Mouse (Mus musculus) forebrain, embryonic 12.5 days (tissue): ENCODE measurements at regions not wholly inside any gene's neighbourhood (a gene's known extent, or its start where the extent isn't known, plus 50 kb on each side); places are given as distances from the start of the nearest gene placed in this dataset.

Experiments used
- ATAC-seq: fragments of 200-750 bp; cut with Nextera tagmentation; 2 replicates; pipeline ENCODE4 v1.8.0; 2017; ENCODE audit warnings: moderate TSS enrichment; ENCODE audit not compliant: low FRiP score
- H3K27ac ChIP-seq: fragments of 300-500 bp; sonication (generic); 2 replicates; pipeline ENCODE4 v1.5.1; 2016; ENCODE audit warnings: mild to moderate bottlenecking
- H3K27me3 ChIP-seq: fragments of 300-500 bp; sonication (generic); 2 replicates; pipeline ENCODE4 v1.6.1; 2016; ENCODE audit warnings: mild to moderate bottlenecking
- H3K36me3 ChIP-seq: fragments of 300-500 bp; sonication (generic); replicated peaks from 2 replicates; pipeline ENCODE4 v1.6.1; 2016; ENCODE audit warnings: mild to moderate bottlenecking
- H3K4me1 ChIP-seq: fragments of 300-500 bp; sonication (generic); 2 replicates; pipeline ENCODE4 v1.6.1; 2016
- H3K4me2 ChIP-seq: fragments of 300-500 bp; sonication (generic); 2 replicates; pipeline ENCODE4 v1.6.1; 2016; ENCODE audit warnings: mild to moderate bottlenecking, moderate library complexity
- H3K4me3 ChIP-seq: fragments of 300-500 bp; sonication (generic); replicated peaks from 2 replicates; pipeline ENCODE4 v1.5.1; 2016; ENCODE audit warnings: mild to moderate bottlenecking
- H3K9ac ChIP-seq: fragments of 300-500 bp; sonication (generic); 2 replicates; pipeline ENCODE4 v1.6.1; 2016; ENCODE audit warnings: mild to moderate bottlenecking
- H3K9me3 ChIP-seq: fragments of 300-500 bp; sonication (generic); 2 replicates; pipeline ENCODE4 v1.6.1; 2016
- WGBS: fragments of 180-500 bp; shearing (Covaris S2); methylation state at CpG from one replicate; pipeline ENCODE4 v1.1.7; 2016; 5-methylcytosine and 5-hydroxymethylcytosine counted together

GRCm38 (mm10) chr4:56528571-56528970, 211.3 kb upstream of the Gm26657 start:
- WGBS, result 87% methylated on average over 2 of the region's 2 CpGs
- no peak overlapping the region for H3K27ac ChIP-seq
- no peak overlapping the region for H3K4me3 ChIP-seq
- H3K4me2 ChIP-seq, result no peak overlapping the region
- H3K36me3 ChIP-seq, result no peaks in the 10 kb centered on the region
- H3K27me3 ChIP-seq, result no peaks in the 10 kb centered on the region
- no peak for ATAC-seq
- H3K9ac ChIP-seq, result no peak overlapping the region
- no peaks in the 10 kb centered on the region for H3K9me3 ChIP-seq
- no peaks in the 10 kb centered on the region for H3K4me1 ChIP-seq

DNA sequence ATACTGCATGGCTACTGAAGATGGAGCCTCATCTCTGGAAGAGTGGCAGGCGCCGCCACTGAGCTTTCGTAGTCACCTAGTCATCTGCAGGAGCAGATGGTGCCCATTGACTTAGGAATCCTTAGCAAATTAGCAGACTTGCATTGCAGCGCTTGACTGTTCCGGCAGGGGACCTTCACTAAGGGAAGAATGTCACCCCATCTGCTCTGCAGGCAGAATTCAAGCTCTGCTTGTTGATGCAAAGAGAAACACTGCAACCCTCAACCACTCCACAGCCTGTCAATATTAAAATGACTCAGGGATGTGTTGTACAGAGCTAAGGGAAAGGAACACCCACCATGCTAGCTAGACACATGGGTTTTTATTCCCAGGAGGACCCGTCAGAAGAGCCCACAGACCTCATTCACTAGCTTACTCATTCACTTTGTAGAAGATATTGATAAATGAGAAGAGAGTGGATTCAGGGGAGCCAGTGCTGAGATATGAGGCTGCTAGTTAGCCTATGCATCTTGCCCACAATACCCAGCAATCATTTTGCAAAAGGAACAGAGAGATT, 215.4 kb upstream of the Gm26657 start:
- no peak overlapping the region for H3K4me3 ChIP-seq
- no peaks in the 10 kb centered on the region for H3K9me3 ChIP-seq
- whole genome bisulfite sequencing, result 75% methylated on average over 6 of the region's 6 CpGs
- no peak overlapping the region for H3K4me2 ChIP-seq
- ATAC-seq, result no peak
- H3K9ac ChIP-seq, result no peak overlapping the region
- H3K27ac ChIP-seq, result no peak overlapping the region
- H3K36me3 ChIP-seq, result no peaks in the 10 kb centered on the region
- no peaks in the 10 kb centered on the region for H3K4me1 ChIP-seq
- no peaks in the 10 kb centered on the region for H3K27me3 ChIP-seq

GRCm38 (mm10) chr4:56507770-56508169, 232.1 kb upstream of the Gm26657 start:
- WGBS, result 94% methylated on average over 4 of the region's 4 CpGs
- no peak overlapping the region for H3K4me2 ChIP-seq

DNA sequence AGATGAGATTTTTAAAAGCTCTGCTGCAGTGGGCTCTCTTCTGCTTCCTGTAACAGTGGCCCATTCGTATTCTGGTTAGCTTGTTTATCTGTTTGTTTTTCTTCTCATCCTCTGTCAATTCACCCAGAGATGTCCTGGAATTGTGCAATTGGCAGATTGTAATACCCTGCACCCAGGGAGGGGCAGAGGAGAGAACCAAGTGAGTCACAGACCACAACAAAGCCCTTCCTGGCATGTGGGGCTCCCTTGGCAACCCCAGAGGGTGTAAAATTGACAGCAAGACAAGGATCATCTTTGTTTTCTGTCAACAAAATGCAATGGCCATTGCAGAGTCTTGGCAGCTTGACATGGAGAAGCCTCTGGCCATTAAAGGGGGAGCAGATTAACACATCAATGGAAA, 233.1 kb upstream of the Gm26657 start:
- Histone ChIP-seq H3K27me3 (no peaks in the 10 kb centered on the region), H3K4me3 (no peak overlapping the region), H3K4me2 (no peak overlapping the region), H3K36me3 (no peaks in the 10 kb centered on the region), H3K9ac (no peak overlapping the region), H3K4me1 (no peaks in the 10 kb centered on the region), H3K27ac (no peak overlapping the region), H3K9me3 (no peaks in the 10 kb centered on the region)
- WGBS, result 96% methylated on average over 1 of the region's 1 CpGs
- no peak for ATAC-seq

More at GRCm38 (mm10) chr4:56507770-56508169, 232.1 kb upstream of the Gm26657 start:
- Histone ChIP-seq H3K36me3 (no peaks in the 10 kb centered on the region), H3K27ac (no peak overlapping the region), H3K9ac (no peak overlapping the region), H3K9me3 (no peaks in the 10 kb centered on the region), H3K4me1 (no peaks in the 10 kb centered on the region), H3K4me3 (no peak overlapping the region), H3K27me3 (no peaks in the 10 kb centered on the region)
- no peak for ATAC-seq

- no peak for ATAC-seq
- Histone ChIP-seq H3K4me2 (no peak overlapping the region), H3K36me3 (no peaks in the 10 kb centered on the region), H3K9ac (no peak overlapping the region), H3K27me3 (no peaks in the 10 kb centered on the region), H3K27ac (no peak overlapping the region), H3K9me3 (no peaks in the 10 kb centered on the region), H3K4me1 (no peaks in the 10 kb centered on the region), H3K4me3 (no peak overlapping the region)
- 59% methylated on average over 1 of the region's 1 CpGs for WGBS
Measured at GRCm38 (mm10) chr4:56506067-56506466, 233.8 kb upstream of the Gm26657 start.

DNA sequence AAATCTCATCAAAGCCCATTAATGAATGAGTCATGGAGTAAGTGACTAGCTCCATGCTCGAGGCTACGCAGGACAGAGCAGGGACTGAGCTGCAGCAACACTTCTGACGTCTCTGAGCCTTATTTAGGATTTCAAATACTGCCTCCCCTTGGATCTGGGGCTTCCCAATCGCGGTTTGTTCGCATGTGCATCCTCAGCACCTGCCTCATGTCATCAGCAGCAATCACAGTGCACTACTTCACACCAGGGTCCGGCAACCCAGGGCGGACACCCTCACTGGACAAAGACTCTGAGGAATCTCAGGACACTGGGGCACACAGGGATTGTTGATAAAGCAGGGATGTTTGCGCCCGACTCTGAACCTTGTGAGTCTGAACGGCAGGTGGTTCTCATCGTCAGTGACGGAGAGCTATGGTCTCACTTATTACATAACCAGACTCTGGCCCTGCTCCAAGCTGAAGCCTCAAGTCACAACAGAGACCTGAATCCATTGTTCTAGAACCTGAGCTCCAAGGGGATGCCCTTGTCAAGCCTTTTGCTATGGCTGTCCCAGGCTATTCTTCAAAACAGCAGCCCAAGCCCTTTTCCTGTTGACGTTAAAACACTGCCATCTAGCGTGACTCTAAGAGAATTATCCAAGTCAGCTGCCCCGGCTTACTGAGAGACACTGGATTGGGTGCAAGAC, 247.2 kb upstream of the Gm26657 start:
- no peak overlapping the region for H3K27ac ChIP-seq
- H3K4me2 ChIP-seq, result 0 out of 2 replicates have a peak overlapping the region, but pooled peaks have one; percentile 0
- no peak overlapping the region for H3K9ac ChIP-seq
- 47% methylated on average over 16 of the region's 16 CpGs for WGBS
- H3K36me3 ChIP-seq, result no peaks in the 10 kb centered on the region
- 0 out of 2 replicates have a peak, but pooled peaks cover 4% of the 10 kb centered on the region for H3K4me1 ChIP-seq
- H3K27me3 ChIP-seq, result no peaks in the 10 kb centered on the region
- H3K9me3 ChIP-seq, result no peaks in the 10 kb centered on the region
- H3K4me3 ChIP-seq, result no peak overlapping the region
- ATAC-seq, result peak; percentile 83

DNA sequence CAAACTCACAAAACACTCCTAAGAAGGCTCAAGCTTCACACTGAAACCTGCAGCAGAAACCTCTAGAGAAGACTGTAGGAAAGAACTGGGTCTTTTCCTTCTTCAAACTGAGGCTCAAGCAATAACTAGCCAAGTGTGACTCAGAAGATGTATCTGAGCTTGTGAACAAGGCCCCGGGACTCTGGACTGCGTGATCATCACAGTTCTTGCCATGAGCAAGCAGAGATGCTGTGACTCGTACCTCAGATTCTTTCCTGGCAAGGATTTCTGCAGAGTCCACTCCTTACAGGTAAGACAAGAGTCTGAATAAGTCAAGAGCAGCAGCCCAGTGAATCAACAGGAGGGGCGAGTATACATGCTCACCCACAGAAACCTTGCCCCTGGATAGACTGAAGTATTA, 250.5 kb upstream of the Gm26657 start:
- Histone ChIP-seq H3K27me3 (no peaks in the 10 kb centered on the region), H3K4me3 (no peak overlapping the region), H3K36me3 (no peaks in the 10 kb centered on the region), H3K4me2 (no peak overlapping the region), H3K27ac (no peak overlapping the region), H3K9me3 (no peaks in the 10 kb centered on the region), H3K9ac (no peak overlapping the region), H3K4me1 (0 out of 2 replicates have a peak, but pooled peaks cover 4% of the 10 kb centered on the region)
- 87% methylated on average over 4 of the region's 4 CpGs for WGBS
- ATAC-seq, result no peak

GRCm38 (mm10) chr4:56483708-56484107, 256.2 kb upstream of the Gm26657 start:
- Histone ChIP-seq H3K4me3 (no peak overlapping the region), H3K27ac (no peak overlapping the region), H3K36me3 (no peaks in the 10 kb centered on the region), H3K27me3 (no peaks in the 10 kb centered on the region), H3K9ac (no peak overlapping the region), H3K4me1 (no peaks in the 10 kb centered on the region), H3K4me2 (no peak overlapping the region), H3K9me3 (no peaks in the 10 kb centered on the region)
- 88% methylated on average over 8 of the region's 8 CpGs for WGBS
- ATAC-seq, result no peak

DNA sequence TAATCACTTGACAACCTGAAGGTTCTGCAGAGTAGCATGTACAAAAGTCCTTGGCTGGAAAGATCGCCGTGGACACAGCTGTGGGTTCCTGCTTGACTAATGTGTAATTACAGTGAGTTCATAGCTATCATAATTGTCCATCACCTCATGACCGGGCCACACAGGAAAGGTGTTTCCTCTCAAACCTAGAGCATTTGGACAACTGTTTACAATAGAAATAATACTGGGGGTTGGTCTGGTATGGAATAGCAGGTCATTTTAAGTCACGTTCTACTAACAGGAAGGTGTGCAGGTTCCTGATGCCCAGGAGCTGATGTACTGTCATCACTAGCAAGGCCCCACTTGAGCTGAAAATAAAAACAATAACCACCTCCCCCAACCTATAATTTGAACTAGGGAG, 283.1 kb upstream of the Gm26657 start:
- 95% methylated on average over 4 of the region's 4 CpGs for WGBS
- H3K36me3 ChIP-seq, result no peaks in the 10 kb centered on the region
- H3K9me3 ChIP-seq, result no peaks in the 10 kb centered on the region
- H3K4me1 ChIP-seq, result no peaks in the 10 kb centered on the region
- no peak overlapping the region for H3K9ac ChIP-seq
- ATAC-seq, result no peak
- H3K27ac ChIP-seq, result no peak overlapping the region
- no peaks in the 10 kb centered on the region for H3K27me3 ChIP-seq
- H3K4me2 ChIP-seq, result no peak overlapping the region
- H3K4me3 ChIP-seq, result no peak overlapping the region

DNA sequence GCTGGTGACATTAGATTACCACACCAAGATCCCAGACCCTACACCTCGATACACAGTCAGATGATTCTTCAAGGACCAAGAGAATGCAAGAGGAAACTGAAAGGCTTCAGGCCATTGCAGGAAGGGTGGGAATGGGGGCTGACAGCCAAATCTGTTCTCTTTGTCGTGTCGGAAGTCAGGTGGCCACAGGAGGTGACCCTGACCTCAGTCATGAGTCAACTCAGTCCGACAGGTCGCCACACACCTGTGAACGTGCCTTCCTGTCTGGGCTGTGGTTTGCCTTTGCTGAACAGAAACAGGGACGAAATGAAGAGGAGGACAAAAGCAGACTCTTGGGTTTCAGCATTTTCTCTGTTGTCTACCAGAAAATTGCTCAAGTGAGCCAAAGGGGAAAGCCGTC, 318.3 kb upstream of the Gm26657 start:
- 82% methylated on average over 8 of the region's 8 CpGs for WGBS
- Histone ChIP-seq H3K4me3 (no peak overlapping the region), H3K9ac (no peak overlapping the region), H3K27ac (no peak overlapping the region), H3K9me3 (no peaks in the 10 kb centered on the region), H3K27me3 (no peaks in the 10 kb centered on the region), H3K36me3 (no peaks in the 10 kb centered on the region), H3K4me2 (no peak overlapping the region), H3K4me1 (no peaks in the 10 kb centered on the region)
- ATAC-seq, result no peak

DNA sequence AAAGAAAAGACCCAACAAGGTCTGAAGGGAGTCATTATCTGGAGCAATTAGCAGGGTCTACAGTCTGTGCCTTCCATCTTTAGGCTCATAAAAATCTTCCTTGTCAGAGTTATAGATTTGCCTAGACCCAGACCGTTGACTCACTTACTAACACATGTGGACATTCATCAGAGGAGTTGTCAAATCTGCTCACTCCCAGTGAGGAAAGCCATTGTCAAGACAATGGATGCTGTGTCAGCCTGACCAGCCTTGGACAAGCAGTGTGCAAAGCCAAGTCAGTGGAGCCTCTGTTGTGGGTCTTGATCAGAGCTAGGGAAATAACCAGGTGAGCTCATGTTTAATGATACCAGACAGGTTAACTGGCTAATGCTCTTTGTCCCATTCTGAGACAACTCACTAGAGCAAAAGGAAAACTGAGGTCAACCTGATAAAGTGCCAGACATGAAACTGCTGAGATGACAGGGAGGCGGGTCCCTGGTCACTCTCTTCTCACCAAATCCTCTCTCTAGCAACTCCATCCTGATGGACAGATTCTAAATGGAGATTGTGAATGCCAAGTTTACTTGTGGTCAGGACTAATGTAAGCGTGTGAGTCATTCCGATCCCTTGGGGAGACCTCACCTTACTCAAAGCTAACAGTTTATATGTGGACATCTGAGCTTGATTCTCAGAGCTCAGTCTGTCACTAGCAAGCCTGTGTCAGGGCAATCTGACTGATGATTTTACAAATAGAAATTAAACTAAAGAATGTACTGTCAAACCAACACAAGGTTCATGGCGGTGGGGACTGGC, 320.6 kb upstream of the Gm26657 start:
- no peak overlapping the region for H3K4me3 ChIP-seq
- H3K9ac ChIP-seq, result no peak overlapping the region
- H3K4me2 ChIP-seq, result no peak overlapping the region
- H3K36me3 ChIP-seq, result no peaks in the 10 kb centered on the region
- no peak for ATAC-seq
- H3K4me1 ChIP-seq, result no peaks in the 10 kb centered on the region
- no peak overlapping the region for H3K27ac ChIP-seq
- no peaks in the 10 kb centered on the region for H3K9me3 ChIP-seq
- WGBS, result 90% methylated on average over 5 of the region's 5 CpGs
- H3K27me3 ChIP-seq, result no peaks in the 10 kb centered on the region

GRCm38 (mm10) chr4:56411024-56411636, 328.7 kb upstream of the Gm26657 start:
- 0 out of 2 replicates have a peak, but pooled peaks have one; percentile 53 for ATAC-seq
- Histone ChIP-seq H3K4me2 (no peak overlapping the region), H3K9ac (no peak overlapping the region), H3K27me3 (peaks cover 5% of the 10 kb centered on the region; the same call in 1 of the 2 replicates), H3K4me3 (no peak overlapping the region), H3K4me1 (no peaks in the 10 kb centered on the region), H3K27ac (no peak overlapping the region), H3K36me3 (no peaks in the 10 kb centered on the region), H3K9me3 (no peaks in the 10 kb centered on the region)
- WGBS, result 26% methylated on average over 1 of the region's 1 CpGs
